Mouse (Mus musculus) urinary bladder, adult 18-20 months (tissue): ENCODE results near the gene Brap.
A peak's percentile ranks its signal among the peaks of the same experiment; 100 is the strongest.
"Not testable (repeated sequence)": the region's sequence is repeated elsewhere in the genome, so short reads cannot be mapped to it uniquely, and the experiment has no call there.

ENCODE experiments used
- DNase-seq, 2 experiments: peaks; one replicate each; pipeline ENCODE4 v3.0.0; 2022; ENCODE audit warnings: low spot score in 2 of 2, mixed read lengths in 2 of 2

Gene Brap

DNA sequence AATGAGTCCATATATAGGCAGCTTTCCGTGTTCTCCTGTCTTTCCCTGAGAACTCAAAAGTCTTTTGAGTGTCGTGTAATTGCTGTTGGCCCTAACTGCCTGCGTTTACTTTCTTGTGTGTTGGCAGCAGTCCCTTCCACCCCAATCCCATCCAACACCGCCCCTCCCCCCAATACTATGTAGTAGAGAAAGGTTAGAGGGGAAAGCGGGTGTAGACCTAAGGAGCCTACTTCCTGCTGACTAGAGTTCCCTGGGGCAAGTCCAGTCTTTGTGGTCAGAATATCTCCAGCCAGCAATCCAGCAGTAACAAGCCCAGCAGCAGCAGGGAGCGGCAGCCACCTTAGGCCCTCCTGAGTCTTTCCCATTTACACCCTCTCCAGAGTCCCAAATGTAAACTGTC lies 8.0 kb downstream of the Brap start:
- no peak for DNase-seq

DNA sequence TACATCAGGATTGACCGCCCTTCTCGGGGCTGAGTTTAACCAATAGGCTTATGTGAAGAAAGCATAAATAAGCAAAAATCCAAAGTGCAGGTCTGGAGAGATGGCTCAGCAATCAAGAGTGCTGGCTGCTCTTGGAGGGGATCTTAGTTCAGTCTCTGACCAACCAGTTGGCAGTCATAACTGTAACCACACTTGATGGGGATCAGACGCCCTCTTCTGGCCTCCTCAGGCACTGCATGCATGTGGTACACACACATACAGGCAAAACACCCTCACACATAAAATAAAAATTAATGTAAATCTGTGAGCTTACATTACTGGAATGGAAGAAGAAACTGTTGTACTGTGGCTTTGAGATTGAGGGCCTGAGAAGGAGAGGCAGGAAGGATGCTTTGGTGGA lies 10.0 kb downstream of the Brap start:
- DNase-seq = no peak

DNA sequence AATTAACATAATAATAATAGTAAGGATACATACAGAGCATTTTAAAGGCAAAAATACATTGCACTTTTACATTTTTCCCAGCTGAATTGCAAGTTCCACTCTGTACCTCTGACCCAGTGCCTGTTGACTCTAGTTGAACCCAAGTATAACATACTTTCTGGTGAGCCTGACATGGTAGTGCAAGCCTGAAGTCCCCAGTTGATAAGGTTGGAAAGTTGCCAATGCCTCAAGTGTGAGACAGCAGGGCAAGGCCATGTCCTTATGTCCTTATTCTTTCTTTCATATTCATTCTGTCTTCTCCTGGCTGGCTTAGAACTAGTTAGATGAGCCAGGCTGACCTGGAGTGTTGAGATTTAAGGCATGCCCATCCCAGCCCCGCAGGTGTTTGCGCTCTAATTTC lies 21.9 kb downstream of the Brap start:
- DNase-seq = no peak

DNA sequence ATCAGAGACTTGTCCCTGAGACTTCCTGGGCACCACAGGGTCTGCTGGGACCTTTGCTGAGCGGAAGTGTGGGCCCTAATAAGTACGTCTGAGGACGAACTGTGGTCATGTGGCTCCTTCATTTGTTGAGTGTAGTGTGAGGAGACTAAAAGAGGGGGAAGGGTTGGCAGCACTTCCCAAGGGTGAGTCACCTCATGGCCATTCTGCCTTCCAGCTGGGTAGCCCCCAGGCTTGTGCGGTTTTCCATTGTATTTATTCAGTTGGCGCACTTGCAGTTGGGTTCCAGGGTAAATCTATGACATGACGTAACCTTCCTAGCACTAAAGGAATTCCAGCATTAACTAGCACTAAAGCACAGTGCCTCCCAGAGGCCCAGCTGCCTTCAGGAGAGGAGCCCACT lies 25.1 kb downstream of the Brap start:
- no peak for DNase-seq

DNA sequence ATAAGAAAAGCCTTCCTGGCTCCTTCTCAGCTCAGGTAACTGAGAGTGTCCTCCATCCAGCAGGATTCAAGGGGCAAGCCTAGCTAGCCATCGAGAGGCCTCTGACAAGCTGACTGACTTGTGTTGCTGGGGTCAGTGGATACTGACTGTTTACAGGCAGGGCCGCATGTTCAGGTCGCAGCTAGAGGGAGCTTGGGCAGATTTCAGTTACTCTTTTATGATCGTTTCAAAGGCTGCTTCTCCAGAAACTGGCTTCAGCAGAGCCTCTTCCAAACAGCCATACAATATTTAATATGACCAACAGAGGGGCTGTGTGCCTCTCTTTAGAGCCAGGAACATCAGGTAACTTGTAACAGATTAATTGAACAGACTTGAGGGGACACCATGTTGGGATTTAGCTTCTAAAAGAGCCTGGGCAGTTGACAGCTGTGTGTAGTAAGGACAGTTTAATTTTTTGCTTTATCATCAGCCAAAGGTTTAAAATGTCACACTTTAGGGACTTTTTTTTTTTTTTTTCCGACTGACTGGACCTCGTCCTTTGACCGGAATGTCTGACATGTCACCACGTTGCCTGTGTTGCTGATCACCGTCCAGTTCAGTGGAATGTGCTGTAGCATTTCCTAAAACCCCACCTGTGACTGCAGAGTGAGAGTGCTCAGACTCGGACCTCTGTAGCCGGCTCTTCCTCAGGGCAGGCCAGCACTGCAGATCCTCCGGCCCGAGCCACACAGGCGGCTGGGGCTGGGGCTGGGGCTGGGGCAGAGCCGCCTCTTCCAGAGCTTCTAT lies 25.9 kb downstream of the Brap start:
- no peak for DNase-seq

DNA sequence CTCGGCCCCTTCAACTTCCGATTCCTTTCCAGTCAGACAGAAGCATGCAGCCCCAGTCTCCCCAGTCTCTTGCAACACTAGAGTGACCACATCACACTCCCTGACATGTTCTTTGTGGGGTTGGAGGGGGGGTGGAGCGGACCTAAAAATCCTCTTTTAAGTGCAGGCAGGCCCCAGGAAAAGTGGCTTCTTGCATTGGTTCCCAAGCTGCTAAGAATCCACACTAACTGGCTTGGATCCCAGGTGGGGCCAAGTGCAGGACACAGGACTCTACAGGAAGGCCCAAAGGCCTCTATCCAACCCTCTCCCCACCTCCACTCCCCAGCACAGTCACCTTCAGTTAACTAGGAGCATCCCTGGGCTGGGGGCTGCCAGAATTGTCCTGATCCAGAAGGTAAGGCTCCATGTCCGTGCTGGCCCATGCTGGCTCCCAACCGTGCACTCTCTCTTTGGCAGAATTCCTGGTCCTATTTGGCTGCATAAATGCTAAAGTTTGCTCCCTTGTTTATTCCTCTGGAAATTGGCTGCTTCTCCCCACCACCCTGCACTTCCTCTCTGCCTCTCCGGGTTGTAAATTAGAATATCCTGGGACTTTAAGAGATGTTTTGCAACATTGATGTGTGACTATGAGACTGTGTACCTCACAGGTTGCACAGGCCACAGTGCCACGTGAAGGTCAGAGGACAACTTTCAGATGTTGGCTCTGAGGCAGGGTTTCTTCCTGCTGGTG lies 30.3 kb downstream of the Brap start:
- DNase-seq = no peak

DNA sequence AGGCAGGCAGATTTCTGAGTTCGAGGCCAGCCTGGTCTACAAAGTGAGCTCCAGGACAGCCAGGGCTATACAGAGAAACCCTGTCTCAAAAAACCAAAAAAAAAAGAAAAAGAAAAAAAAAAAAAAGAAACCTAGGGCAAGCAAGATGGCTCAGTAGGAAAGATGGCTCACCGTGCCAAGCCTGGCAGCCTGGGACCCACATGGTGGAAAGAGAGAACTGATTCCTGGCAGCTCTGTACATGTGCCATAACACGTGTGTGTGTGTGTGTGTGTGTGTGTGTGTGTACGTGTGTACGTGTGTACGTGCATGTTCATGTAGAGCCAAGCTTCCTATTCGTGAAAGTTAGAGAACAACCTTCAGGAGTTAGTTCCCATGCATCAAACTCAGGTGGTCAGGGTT lies 31.1 kb downstream of the Brap start:
- not testable (repeated sequence) for DNase-seq

GRCm38 (mm10) chr5:121692897-121693296 lies 32.5 kb downstream of the Brap start:
- no peak for DNase-seq

GRCm38 (mm10) chr5:121696761-121697160 lies 36.4 kb downstream of the Brap start:
- no peak for DNase-seq

GRCm38 (mm10) chr5:121699891-121700290 lies 39.5 kb downstream of the Brap start:
- DNase-seq = no peak

- no peak for DNase-seq
Observed at GRCm38 (mm10) chr5:121700496-121700895, 40.1 kb downstream of the Brap start.

DNA sequence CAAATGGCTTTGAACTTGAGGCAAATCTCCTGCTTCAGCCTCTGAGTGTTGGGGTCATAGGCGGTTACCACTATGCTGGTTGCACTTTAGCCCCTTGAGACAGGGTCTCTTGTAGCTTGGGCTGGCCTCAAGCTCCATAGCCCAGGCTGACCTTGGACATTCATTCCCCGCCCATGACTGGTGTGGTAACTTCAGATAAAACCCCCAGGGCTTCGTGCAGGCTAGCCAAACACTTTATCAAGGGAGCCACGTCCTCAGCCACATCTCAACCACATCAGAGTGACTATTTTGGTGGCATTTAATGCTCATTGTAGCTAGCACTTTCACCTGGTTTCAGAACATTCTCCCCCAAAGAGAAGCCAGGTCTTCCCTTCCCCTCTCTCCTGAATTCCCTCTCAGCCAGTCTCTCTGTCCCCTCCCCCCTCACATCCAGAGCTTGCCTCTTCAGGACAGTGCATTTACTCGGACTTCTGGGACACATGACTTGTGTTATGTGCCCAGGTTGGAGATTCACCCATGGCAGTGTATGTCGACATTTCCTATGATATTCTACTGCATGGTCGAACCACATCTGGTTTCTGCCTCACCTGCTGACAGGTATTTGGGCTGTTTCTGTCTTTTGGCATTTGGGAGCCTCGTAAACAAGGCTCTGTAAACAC lies 40.9 kb downstream of the Brap start:
- DNase-seq = no peak

- no peak for DNase-seq
Observed at GRCm38 (mm10) chr5:121703341-121703740, 43.0 kb downstream of the Brap start.

- no peak for DNase-seq
Observed at GRCm38 (mm10) chr5:121704512-121705248, 44.3 kb downstream of the Brap start.

GRCm38 (mm10) chr5:121710402-121710801 lies 50.0 kb downstream of the Brap start:
- DNase-seq = no peak

DNA sequence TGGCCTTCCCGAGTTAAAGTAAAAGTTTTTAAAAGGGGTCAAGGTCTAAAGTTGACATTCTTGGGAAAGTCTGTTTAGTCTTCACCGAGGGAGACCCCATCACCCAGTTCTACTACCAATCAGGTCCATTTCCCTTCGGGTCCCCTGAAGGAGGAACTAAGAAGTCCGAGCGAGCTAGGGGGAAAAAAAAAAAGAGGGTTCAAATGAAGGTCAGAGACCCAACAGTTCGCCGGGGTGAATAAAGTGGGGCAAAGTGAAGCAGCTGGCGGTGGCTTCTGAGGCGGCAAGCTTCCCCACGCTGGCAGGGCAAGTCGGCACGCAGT lies 50.4 kb downstream of the Brap start:
- DNase-seq = no peak

GRCm38 (mm10) chr5:121711174-121711927 lies 51.0 kb downstream of the Brap start, which contains the start of gene Atxn2:
Atxn2 (plus strand) TSS chr5:121711337.
- peak; percentile 69 to 83 for DNase-seq

DNA sequence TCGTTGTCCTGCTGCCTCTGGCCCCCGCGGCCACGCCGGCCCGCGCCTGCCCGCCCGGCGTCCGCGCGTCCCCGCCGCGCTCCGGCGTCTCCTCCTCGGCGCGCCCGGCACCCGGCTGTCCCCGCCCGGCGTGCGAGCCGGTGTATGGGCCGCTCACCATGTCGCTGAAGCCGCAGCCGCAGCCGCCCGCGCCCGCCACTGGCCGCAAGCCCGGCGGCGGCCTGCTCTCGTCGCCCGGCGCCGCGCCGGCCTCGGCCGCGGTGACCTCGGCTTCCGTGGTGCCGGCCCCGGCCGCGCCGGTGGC lies 51.5 kb downstream of the Brap start:
- DNase-seq = no peak

DNA sequence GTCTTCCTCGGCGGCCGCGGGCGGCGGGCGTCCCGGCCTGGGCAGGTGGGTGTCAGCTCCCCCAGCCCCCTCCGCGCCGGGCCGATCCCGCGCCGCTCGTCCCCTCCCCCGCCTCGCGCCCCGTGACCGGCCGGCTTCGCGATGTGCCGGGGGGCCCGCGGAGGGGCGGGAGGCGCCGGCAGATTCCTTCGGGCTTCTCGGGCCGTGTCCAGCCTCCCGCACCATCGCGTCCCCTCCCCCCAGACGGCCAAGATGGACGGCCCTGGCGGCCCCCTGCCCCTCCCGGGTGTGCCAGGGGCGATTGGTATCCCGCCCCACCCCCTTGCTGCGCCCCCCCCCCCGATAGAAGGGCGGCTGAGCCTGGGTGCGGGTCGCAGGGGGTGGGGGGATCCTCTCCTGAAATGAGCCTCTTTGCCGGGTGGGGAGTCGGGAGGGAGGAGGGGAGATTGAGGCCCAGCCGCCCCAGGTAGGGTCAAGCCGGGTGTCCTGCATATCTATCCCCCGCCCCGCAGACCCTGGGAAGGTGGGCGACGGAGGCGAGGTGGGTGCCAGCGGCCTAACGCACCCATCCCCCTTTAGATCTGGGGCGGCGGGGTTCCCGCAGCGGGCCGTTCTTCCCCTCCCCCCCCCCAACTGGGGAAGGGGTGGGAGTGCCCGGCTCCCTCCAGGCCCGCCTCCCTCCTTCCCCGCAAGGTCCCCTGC lies 52.0 kb downstream of the Brap start:
- no peak for DNase-seq

- peak in 1 of 2 experiments; percentile 41 for DNase-seq
Observed at GRCm38 (mm10) chr5:121712934-121713538, 52.7 kb downstream of the Brap start.

- no peak for DNase-seq
Observed at GRCm38 (mm10) chr5:121714331-121714730, 54.0 kb downstream of the Brap start.
